Mouse (Mus musculus) hematopoietic stem cell, adult 5-6 weeks (primary cell): Measurements from ENCODE around the gene Folr2. TPM values are rescaled to one million over a fixed set of nuclear protein-coding genes. Genes with fewer than 3 reads are reported as not detected.
A peak's percentile ranks its signal among the peaks of the same experiment; 100 is the strongest.

Source experiments
- ATAC-seq, 2 experiments: fragments of 125-278 bp in 1 of 2; replicated peaks in 1 of 2; 2 replicates each; pipeline ENCODE4 v1.8.0; 2016 to 2017; ENCODE audit warnings: inconsistent platforms in 2 of 2, mild to moderate bottlenecking in 2 of 2, moderate number of reproducible peaks in 2 of 2, low read depth in 1 of 2, moderate TSS enrichment in 1 of 2; ENCODE audit not compliant: low FRiP score in 2 of 2, poor library complexity in 2 of 2, severe bottlenecking in 2 of 2, insufficient read depth in 1 of 2, low TSS enrichment in 1 of 2
- total RNA-seq: library from RNA; stranded (forward); fragments of 172-1452, 232-1000 nt; gene quantifications from 2 replicates; pipeline ENCODE4 v1.2.3, GENCODE M21; 2017

The Folr2 gene
- total RNA-seq, 1 experiment from 2014 or later = not detected

- no peak for ATAC-seq
Observed at GRCm38 (mm10) chr7:101835457-101836109, 21.4 kb downstream of the Folr2 start.

- ATAC-seq = no peak
Observed at GRCm38 (mm10) chr7:101834903-101835302, 22.1 kb downstream of the Folr2 start.

- no peak for ATAC-seq
Observed at GRCm38 (mm10) chr7:101833916-101834584, 22.9 kb downstream of the Folr2 start.

- no peak for ATAC-seq
Observed at GRCm38 (mm10) chr7:101833352-101833751, 23.6 kb downstream of the Folr2 start.

- ATAC-seq = no peak
Observed at GRCm38 (mm10) chr7:101832372-101832771, 24.6 kb downstream of the Folr2 start.

- ATAC-seq = no peak
Observed at GRCm38 (mm10) chr7:101831437-101831836, 25.6 kb downstream of the Folr2 start.

- no peak for ATAC-seq
Observed at GRCm38 (mm10) chr7:101830373-101830772, 26.6 kb downstream of the Folr2 start.

GRCm38 (mm10) chr7:101823758-101824630 is 33.0 kb downstream of the Folr2 start:
- no peak for ATAC-seq

- no peak for ATAC-seq
Observed at GRCm38 (mm10) chr7:101822836-101823757, 33.9 kb downstream of the Folr2 start.

- ATAC-seq = peak in 1 of 2 experiments; percentile 26; a peak in 1 of 4 replicates
Observed at GRCm38 (mm10) chr7:101821571-101822501, 35.2 kb downstream of the Folr2 start.

- ATAC-seq = peak in 1 of 2 experiments; percentile 22; a peak in 1 of 4 replicates
Observed at GRCm38 (mm10) chr7:101820295-101821030, 36.5 kb downstream of the Folr2 start.

GRCm38 (mm10) chr7:101817861-101818401 is 39.1 kb downstream of the Folr2 start, which contains the start of gene Phox2a:
Gene Phox2a, plus strand, starts transcription at chr7:101818313.
- no peak for ATAC-seq
